Mouse (Mus musculus): ENCODE measurements around the gene 1810010D01Rik. TPM values are rescaled to one million over a fixed set of nuclear protein-coding genes. Genes with fewer than 3 reads are reported as not detected.

The 1810010D01Rik gene
- total and polyA plus RNA-seq, 3 experiments, result not detected

DNA sequence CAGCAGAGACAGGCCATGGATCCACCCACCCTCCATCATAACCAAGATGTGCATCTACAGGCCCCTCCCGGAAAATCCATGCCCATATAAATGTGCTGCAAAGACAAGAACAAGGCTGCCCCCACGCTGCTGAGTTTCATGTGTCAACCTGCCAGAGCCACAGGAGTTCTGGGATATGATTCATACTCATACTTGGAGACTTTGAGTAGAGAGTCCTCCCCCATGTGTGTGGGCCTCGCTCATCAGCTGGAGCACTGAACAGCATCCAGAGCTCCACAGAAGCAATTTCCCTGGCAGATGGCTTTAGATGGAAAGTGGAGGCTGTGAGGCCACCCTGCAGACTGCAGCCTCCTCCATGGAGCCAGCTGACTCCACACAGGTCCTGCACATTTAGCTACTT is 10.9 kb downstream of the 1810010D01Rik start:
- no peak overlapping the region for H3K4me3 ChIP-seq (replicated peaks in 1 of 3; ENCODE audit: low read depth in 2 of 3, low read length in 2 of 3, poor library complexity in 1 of 3)
- no peak for TF ChIP-seq UBTF (IDR thresholded peaks at IDR 0.05; ENCODE audit: low read depth, low read length)
- no peak for TF ChIP-seq KAT2A (IDR thresholded peaks at IDR 0.05; ENCODE audit: insufficient replicate concordance, low read length)
- TF ChIP-seq USF2 (conservative IDR thresholded peaks at IDR 0.05; ENCODE audit: low read depth, low read length), result no peak
- no peak for TF ChIP-seq ZNF384 (IDR thresholded peaks at IDR 0.05; ENCODE audit: low read depth, low read length)
- H3K79me2 ChIP-seq (replicated peaks; ENCODE audit: control insufficient read depth, extremely low read depth, insufficient read depth, poor library complexity, severe bottlenecking), result no peaks in the 10 kb centered on the region
- DNase-seq (ENCODE audit: extremely low read depth), result no peak
- dilution Hi-C loops (cut with MboI; ENCODE audit: extremely low pct_ligation_motif_present, extremely low pct_unique_long_range_greater_than_20kb, low sequenced_read_pairs) (no loop called here), in situ Hi-C loops (cut with MboI; ENCODE audit: low pct_ligation_motif_present, low pct_unique_long_range_greater_than_20kb, low sequenced_read_pairs) (no loop called here)
- H3K27ac ChIP-seq (ENCODE audit: insufficient read depth, low read depth), result no peak overlapping the region
- H3K4me1 ChIP-seq (ENCODE audit: control insufficient read depth in 1 of 2, insufficient read depth in 2 of 2), result peaks cover 0 to 7% of the 10 kb centered on the region in 2 experiments; a peak in 2 of 4 replicates
- peaks cover 81% of the 10 kb centered on the region for H3K27me3 ChIP-seq (replicated peaks)
- H3K36me3 ChIP-seq (replicated peaks in 1 of 2; ENCODE audit: control insufficient read depth in 1 of 2, insufficient read depth in 1 of 2, low read length in 1 of 2), result no peaks in the 10 kb centered on the region
- no peak overlapping the region for H3K9ac ChIP-seq (ENCODE audit: insufficient read depth, low read depth)
- no peak overlapping the region for H3K4me2 ChIP-seq (ENCODE audit: insufficient read depth, low read depth, poor library complexity, severe bottlenecking)
- H3K9me3 ChIP-seq (replicated peaks; ENCODE audit: low read length), result peaks cover 8% of the 10 kb centered on the region

GRCm38 (mm10) chr7:145196340-145196739 is 11.6 kb downstream of the 1810010D01Rik start:
- Histone ChIP-seq H3K9me3 (replicated peaks; ENCODE audit: low read length) (peaks cover 3% of the 10 kb centered on the region), H3K27ac (ENCODE audit: insufficient read depth, low read depth) (no peak overlapping the region), H3K9ac (ENCODE audit: insufficient read depth, low read depth) (no peak overlapping the region), H3K4me2 (ENCODE audit: insufficient read depth, low read depth, poor library complexity, severe bottlenecking) (no peak overlapping the region), H3K79me2 (replicated peaks; ENCODE audit: control insufficient read depth, extremely low read depth, insufficient read depth, poor library complexity, severe bottlenecking) (no peaks in the 10 kb centered on the region), H3K27me3 (replicated peaks) (peaks cover 84% of the 10 kb centered on the region), H3K4me1 (ENCODE audit: control insufficient read depth in 1 of 2, insufficient read depth in 2 of 2) (peaks cover 0 to 7% of the 10 kb centered on the region in 2 experiments; a peak in 2 of 4 replicates), H3K4me3 (replicated peaks in 1 of 3; ENCODE audit: low read depth in 2 of 3, low read length in 2 of 3, poor library complexity in 1 of 3) (no peak overlapping the region), H3K36me3 (replicated peaks in 1 of 2; ENCODE audit: control insufficient read depth in 1 of 2, insufficient read depth in 1 of 2, low read length in 1 of 2) (no peaks in the 10 kb centered on the region)
- dilution Hi-C loops (cut with MboI; ENCODE audit: extremely low pct_ligation_motif_present, extremely low pct_unique_long_range_greater_than_20kb, low sequenced_read_pairs) (no loop called here), in situ Hi-C loops (cut with MboI; ENCODE audit: low pct_ligation_motif_present, low pct_unique_long_range_greater_than_20kb, low sequenced_read_pairs) (no loop called here)
- TF ChIP-seq MEF2A (IDR thresholded peaks at IDR 0.05; ENCODE audit: borderline replicate concordance, low read depth, low read length), result no peak
- no peak for TF ChIP-seq ETS1 (conservative IDR thresholded peaks at IDR 0.05; ENCODE audit: low read depth, low read length)
- TF ChIP-seq USF2 (conservative IDR thresholded peaks at IDR 0.05; ENCODE audit: low read depth, low read length), result no peak
- TF ChIP-seq NRF1 (IDR thresholded peaks at IDR 0.05; ENCODE audit: low read depth, low read length), result no peak
- TF ChIP-seq RAD21 (IDR thresholded peaks at IDR 0.05; ENCODE audit: low read depth, low read length), result no peak
- TF ChIP-seq EP300 (IDR thresholded peaks at IDR 0.05; ENCODE audit: low read length), result no peak
- no peak for TF ChIP-seq MAX (IDR thresholded peaks at IDR 0.05; ENCODE audit: low read length)
- no peak for TF ChIP-seq BHLHE40 (IDR thresholded peaks at IDR 0.05; ENCODE audit: low read depth, low read length)
- TF ChIP-seq JUN (IDR thresholded peaks at IDR 0.05; ENCODE audit: insufficient read depth, low read depth, low read length), result no peak
- TF ChIP-seq MXI1 (IDR thresholded peaks at IDR 0.05; ENCODE audit: low read depth, low read length), result no peak
- TF ChIP-seq POLR2AphosphoS2 (IDR thresholded peaks at IDR 0.05; ENCODE audit: low read depth, low read length), result no peak
- TF ChIP-seq HCFC1 (IDR thresholded peaks at IDR 0.05; ENCODE audit: low read depth, low read length), result no peak
- TF ChIP-seq RCOR1 (conservative IDR thresholded peaks at IDR 0.05; ENCODE audit: low read depth, low read length), result no peak
- TF ChIP-seq CHD1 (IDR thresholded peaks at IDR 0.05; ENCODE audit: low read depth, low read length), result no peak
- TF ChIP-seq CTCF (conservative IDR thresholded peaks at IDR 0.05 in 1 of 2, IDR thresholded peaks at IDR 0.05 in 1 of 2; ENCODE audit: low read depth in 2 of 2, low read length in 2 of 2), result no peak
- no peak for TF ChIP-seq MAFK (IDR thresholded peaks at IDR 0.05; ENCODE audit: insufficient replicate concordance, low read length)
- TF ChIP-seq POLR2A (IDR thresholded peaks at IDR 0.05; ENCODE audit: low read depth, low read length), result no peak
- no peak for DNase-seq (ENCODE audit: extremely low read depth)

All from CH12.LX (cell line).